Mouse (Mus musculus): Measurements from ENCODE around the gene Sppl3. TPM values are rescaled to one million over a fixed set of nuclear protein-coding genes. Genes with fewer than 3 reads are reported as not detected.
"Not testable (repeated sequence)": the region's sequence is repeated elsewhere in the genome, so short reads cannot be mapped to it uniquely, and the experiment has no call there.

Gene Sppl3
- polyA plus RNA-seq, 1 experiment from 2014 or later: 46.7 TPM

DNA sequence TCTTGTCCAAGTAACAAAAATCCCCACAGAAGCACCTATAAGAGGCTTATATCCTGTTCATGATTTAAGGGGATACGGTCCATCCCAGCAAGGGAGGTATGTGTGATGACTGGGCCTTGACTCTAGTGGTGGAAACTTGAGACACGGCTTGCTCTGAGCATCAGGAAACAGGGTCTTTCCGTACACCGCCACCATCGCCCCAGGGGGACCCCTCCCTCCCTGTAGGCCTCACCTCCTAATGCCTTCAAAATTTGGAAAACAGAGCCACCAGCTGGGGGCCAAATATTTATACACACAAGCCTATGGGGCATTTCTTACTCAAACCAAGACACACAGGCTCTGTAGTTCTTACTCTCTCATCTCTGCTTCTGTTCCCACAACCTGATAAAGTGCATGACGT is 80.8 kb downstream of the Sppl3 start:
- H3K9me3 ChIP-seq: no peaks in the 10 kb centered on the region
- H3K4me2 ChIP-seq (replicated peaks): no peak overlapping the region
- H3K27ac ChIP-seq: no peak overlapping the region
- WGBS: 92% methylated on average over 6 of the region's 6 CpGs
- no peak overlapping the region for H3K9ac ChIP-seq
- no peaks in the 10 kb centered on the region for H3K27me3 ChIP-seq (replicated peaks)
- H3K4me3 ChIP-seq: no peak overlapping the region
- H3K36me3 ChIP-seq: peaks cover 67% of the 10 kb centered on the region
- ATAC-seq (ENCODE audit: low FRiP score, low read depth): no peak
- H3K4me1 ChIP-seq: no peaks in the 10 kb centered on the region

DNA sequence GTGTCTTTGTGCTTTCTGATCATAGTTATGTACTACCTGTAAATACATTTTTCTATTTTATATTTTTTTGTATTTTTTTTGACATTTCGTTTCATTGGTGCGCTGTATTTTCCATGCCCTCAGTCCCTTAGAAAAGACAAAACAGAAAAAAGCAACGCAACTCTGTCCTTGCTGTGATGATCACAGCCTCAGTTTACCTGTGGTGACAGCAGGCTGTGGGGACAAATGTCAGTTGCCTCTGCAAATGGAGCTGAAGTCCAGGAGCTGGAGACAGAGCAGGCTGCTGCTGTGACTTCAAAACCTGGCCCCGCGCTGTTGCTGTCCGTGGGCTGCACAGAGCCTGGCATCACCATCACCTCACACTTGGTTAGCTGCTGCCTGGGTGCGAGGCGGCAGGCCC is 87.3 kb downstream of the Sppl3 start, which contains the start of gene Gm10401:
Gene Gm10401 (minus strand): TSS at position 101 of the 400 bp plus-strand sequence.
- Histone ChIP-seq H3K4me3 (no peak within 1 kb of the TSS), H3K36me3 (peaks cover 59% of the 10 kb centered on the region), H3K4me2 (replicated peaks) (no peak within 1 kb of the TSS), H3K9ac (no peak within 1 kb of the TSS), H3K9me3 (no peaks in the 10 kb centered on the region), H3K27ac (no peak within 1 kb of the TSS), H3K27me3 (replicated peaks) (no peaks in the 10 kb centered on the region), H3K4me1 (no peaks in the 10 kb centered on the region)
- WGBS: 96% methylated on average over 8 of the region's 8 CpGs
- no peak for ATAC-seq (ENCODE audit: low FRiP score, low read depth)

DNA sequence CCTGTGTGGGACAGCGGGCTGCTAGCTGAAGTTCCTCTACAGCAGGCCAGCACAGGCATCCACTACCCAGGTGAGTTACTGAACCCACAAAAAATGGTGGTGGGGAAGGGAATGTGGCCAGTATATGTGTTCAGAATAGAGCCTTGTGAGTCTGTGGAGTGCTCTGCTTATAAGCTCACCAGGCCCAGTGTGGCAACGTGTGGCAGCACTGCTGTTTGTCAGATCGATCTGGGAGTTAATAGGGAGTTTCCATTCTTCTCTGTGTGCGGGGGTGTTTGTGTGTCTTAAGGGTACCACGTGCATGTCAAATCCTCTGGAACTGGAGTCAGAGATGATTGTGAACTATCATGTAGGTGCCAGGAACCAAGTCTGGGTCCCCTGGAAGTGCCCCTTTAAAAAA is 88.6 kb downstream of the Sppl3 start:
- Histone ChIP-seq H3K4me2 (replicated peaks) (no peak overlapping the region), H3K27ac (no peak overlapping the region), H3K9ac (no peak overlapping the region), H3K4me1 (no peaks in the 10 kb centered on the region), H3K4me3 (no peak overlapping the region), H3K36me3 (peaks cover 64% of the 10 kb centered on the region), H3K27me3 (replicated peaks) (no peaks in the 10 kb centered on the region), H3K9me3 (no peaks in the 10 kb centered on the region)
- ATAC-seq (ENCODE audit: low FRiP score, low read depth): no peak
- 87% methylated on average over 5 of the region's 5 CpGs for WGBS

DNA sequence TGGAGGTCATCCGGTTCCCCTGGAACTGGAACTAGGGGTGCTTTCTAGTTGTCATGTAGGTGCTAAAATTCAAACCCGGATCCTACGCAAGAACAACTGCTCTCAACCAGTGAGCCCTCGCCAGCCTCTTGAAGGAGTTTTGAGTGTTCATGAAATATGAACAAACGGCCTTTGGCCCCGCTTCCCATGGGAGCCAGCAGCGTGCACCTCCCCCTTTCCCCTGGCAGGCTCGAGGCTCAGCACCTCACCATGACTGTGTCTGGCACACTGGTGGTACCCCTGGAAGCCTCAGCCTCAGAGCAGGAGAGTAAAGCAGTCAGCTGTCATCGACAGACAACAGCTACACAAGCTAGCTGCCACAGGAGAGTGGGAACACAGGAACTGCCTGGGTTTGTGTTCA is 89.1 kb downstream of the Sppl3 start:
- Histone ChIP-seq H3K4me3 (no peak overlapping the region), H3K9ac (no peak overlapping the region), H3K36me3 (peaks cover 61% of the 10 kb centered on the region), H3K4me2 (replicated peaks) (no peak overlapping the region), H3K27me3 (replicated peaks) (no peaks in the 10 kb centered on the region), H3K27ac (no peak overlapping the region), H3K4me1 (no peaks in the 10 kb centered on the region), H3K9me3 (no peaks in the 10 kb centered on the region)
- 87% methylated on average over 9 of the region's 9 CpGs for WGBS
- ATAC-seq (ENCODE audit: low FRiP score, low read depth): no peak

DNA sequence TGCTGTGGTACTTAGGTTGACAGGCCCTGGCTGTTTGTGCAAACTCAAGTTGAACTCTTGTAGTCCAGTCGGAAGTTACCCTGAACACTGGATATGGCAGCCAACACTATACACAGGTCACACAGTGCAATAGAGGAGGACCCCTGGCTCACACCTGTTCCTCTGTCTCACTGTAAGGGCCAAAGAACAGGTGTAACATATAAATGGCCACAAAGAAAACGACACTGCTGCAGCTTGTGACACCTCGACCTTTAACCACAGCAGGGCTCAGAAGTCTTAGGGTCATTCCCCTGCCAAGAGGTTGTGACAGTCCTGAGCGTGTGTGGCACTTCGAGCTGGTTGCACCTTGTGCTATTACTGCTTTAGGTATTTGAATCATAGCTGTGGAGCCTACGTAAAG is 89.5 kb downstream of the Sppl3 start:
- no peak overlapping the region for H3K27ac ChIP-seq
- H3K4me3 ChIP-seq: no peak overlapping the region
- peaks cover 56% of the 10 kb centered on the region for H3K36me3 ChIP-seq
- no peak overlapping the region for H3K9ac ChIP-seq
- ATAC-seq (ENCODE audit: low FRiP score, low read depth): no peak
- H3K4me1 ChIP-seq: no peaks in the 10 kb centered on the region
- WGBS: 86% methylated on average over 6 of the region's 6 CpGs
- H3K4me2 ChIP-seq (replicated peaks): no peak overlapping the region
- no peaks in the 10 kb centered on the region for H3K27me3 ChIP-seq (replicated peaks)
- no peaks in the 10 kb centered on the region for H3K9me3 ChIP-seq

DNA sequence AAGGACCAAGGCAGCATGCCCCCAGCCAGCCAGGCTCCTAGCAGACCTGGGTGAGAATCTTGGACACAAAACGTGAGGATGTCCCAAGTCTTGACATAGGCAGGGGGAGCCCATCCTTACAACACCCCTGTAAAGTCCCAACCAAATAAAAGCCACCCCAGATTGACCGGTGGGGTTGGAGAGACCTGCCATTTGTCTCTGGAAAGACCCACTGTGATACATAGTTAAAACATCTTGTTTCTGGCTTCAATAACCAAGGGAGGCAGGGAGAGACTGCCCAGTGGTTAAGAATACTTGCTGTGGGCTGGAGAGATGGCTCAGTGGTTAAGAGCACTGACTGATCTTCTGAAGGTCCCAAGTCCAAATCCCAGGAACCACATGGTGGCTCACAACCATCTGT is 91.3 kb downstream of the Sppl3 start:
- peaks cover 40% of the 10 kb centered on the region for H3K36me3 ChIP-seq
- H3K4me3 ChIP-seq: no peak overlapping the region
- no peaks in the 10 kb centered on the region for H3K4me1 ChIP-seq
- no peaks in the 10 kb centered on the region for H3K9me3 ChIP-seq
- 88% methylated on average over 2 of the region's 2 CpGs for WGBS
- H3K9ac ChIP-seq: no peak overlapping the region
- H3K27ac ChIP-seq: no peak overlapping the region
- H3K27me3 ChIP-seq (replicated peaks): no peaks in the 10 kb centered on the region
- ATAC-seq (ENCODE audit: low FRiP score, low read depth): no peak
- no peak overlapping the region for H3K4me2 ChIP-seq (replicated peaks)

DNA sequence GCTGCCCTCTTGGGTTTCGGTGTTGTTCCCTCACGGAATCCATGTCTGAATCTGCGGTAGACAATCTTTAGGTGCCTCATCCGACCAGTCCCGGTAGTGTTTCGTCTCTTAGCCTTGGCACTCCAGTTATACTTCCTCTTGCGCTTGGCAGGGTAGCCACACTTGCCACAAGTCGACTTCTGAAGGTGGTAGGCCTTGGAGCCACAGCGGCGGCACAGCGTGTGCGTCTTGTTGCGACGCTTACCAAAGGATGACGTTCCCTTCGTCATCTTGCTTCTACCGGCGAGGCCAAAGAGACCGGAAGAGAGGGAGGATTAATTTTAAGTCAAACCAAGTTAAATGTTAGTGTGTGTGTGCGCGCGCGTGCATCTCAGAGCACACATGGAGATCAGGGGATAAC is 92.3 kb downstream of the Sppl3 start:
- H3K4me3 ChIP-seq; H3K4me2 ChIP-seq (replicated peaks); H3K9me3 ChIP-seq; H3K9ac ChIP-seq; ATAC-seq (ENCODE audit: low FRiP score, low read depth); H3K27me3 ChIP-seq (replicated peaks); H3K27ac ChIP-seq; H3K4me1 ChIP-seq: not testable (repeated sequence)
- 96% methylated on average over 23 of the region's 23 CpGs for WGBS
- H3K36me3 ChIP-seq: peaks cover 36% of the 10 kb centered on the region

DNA sequence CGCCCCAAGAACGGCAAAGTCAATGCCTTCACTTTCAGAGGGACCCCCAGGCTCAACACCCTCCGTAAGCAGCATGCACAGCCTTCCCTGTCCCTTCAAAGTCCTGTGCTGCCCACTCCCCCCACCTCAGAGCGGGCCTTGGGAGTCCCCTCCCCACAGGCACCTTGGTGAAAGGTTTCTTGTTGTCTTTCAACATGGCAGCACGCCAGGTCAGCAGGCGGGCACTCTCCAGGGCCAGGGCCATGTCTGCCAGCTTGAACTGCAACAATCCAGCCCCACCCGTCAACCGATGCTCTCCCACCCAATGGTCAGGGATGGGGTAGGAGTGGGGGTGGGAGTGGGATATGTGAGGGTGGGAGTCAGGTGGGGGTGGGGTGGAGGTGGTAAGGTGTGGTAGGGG is 100.2 kb downstream of the Sppl3 start:
- 91% methylated on average over 8 of the region's 8 CpGs for WGBS

DNA sequence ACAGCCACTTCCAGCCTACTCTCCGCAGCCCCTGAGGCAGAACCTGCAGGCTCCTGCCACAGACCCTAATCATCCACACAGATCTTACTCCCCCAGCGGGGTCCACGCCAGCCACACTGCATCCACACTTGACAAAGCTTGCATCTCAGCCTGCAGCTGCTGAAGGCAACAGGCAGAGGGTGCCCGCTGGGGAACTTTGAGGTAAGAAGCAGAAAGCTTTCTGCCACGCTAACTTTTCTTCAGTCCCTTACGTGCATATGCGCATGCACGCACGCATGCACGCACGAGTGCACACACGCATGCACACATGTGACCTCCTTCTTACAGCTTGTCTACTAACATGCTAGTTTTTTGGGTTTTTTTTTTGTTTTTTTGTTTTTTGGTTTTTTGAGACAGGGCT is 102.3 kb downstream of the Sppl3 start:
- Histone ChIP-seq H3K4me3 (no peak overlapping the region), H3K9me3 (no peaks in the 10 kb centered on the region), H3K4me2 (replicated peaks) (no peak overlapping the region), H3K9ac (no peak overlapping the region), H3K27ac (no peak overlapping the region), H3K27me3 (replicated peaks) (no peaks in the 10 kb centered on the region), H3K36me3 (peaks cover 45% of the 10 kb centered on the region), H3K4me1 (peaks cover 10% of the 10 kb centered on the region; the same call in 1 of the 2 replicates)
- no peak for ATAC-seq (ENCODE audit: low FRiP score, low read depth)
- WGBS: 96% methylated on average over 12 of the region's 12 CpGs

More for the DNA sequence above, 100.2 kb downstream of the Sppl3 start:
- peaks cover 30% of the 10 kb centered on the region for H3K36me3 ChIP-seq
- H3K9me3 ChIP-seq: no peaks in the 10 kb centered on the region
- peaks cover 10% of the 10 kb centered on the region; the same call in 1 of the 2 replicates for H3K4me1 ChIP-seq
- no peak overlapping the region for H3K4me2 ChIP-seq (replicated peaks)
- 0 out of 2 replicates have a peak overlapping the region, but pooled peaks have one; percentile 3 for H3K9ac ChIP-seq
- ATAC-seq (ENCODE audit: low FRiP score, low read depth): no peak
- H3K27me3 ChIP-seq (replicated peaks): no peaks in the 10 kb centered on the region
- no peak overlapping the region for H3K4me3 ChIP-seq
- no peak overlapping the region for H3K27ac ChIP-seq

DNA sequence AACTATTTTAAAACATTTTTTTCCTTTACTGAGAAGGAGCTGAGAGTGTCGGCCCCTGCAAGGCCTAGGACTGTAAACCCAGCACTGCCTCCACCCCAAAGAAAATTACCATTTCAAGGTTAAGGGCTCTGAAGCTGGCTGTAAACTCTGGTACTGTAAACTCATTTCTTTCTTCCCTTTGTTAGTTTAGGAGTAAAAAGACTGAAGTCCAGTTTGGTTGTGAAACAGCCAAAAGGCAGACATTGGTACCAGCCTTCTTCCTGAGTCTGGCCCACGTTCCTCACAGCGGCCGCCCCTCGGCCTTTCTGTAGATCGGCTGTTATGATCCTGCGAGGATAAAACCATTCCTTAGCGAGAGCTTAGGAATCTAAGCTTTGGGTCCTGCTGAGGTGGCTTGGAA is 103.6 kb downstream of the Sppl3 start:
- Histone ChIP-seq H3K36me3 (peaks cover 45% of the 10 kb centered on the region), H3K4me1 (peaks cover 21% of the 10 kb centered on the region), H3K4me3 (no peak overlapping the region), H3K27me3 (replicated peaks) (no peaks in the 10 kb centered on the region), H3K27ac (no peak overlapping the region), H3K9me3 (no peaks in the 10 kb centered on the region), H3K4me2 (replicated peaks) (no peak overlapping the region), H3K9ac (no peak overlapping the region)
- WGBS: 92% methylated on average over 8 of the region's 8 CpGs
- ATAC-seq (ENCODE audit: low FRiP score, low read depth): no peak

DNA sequence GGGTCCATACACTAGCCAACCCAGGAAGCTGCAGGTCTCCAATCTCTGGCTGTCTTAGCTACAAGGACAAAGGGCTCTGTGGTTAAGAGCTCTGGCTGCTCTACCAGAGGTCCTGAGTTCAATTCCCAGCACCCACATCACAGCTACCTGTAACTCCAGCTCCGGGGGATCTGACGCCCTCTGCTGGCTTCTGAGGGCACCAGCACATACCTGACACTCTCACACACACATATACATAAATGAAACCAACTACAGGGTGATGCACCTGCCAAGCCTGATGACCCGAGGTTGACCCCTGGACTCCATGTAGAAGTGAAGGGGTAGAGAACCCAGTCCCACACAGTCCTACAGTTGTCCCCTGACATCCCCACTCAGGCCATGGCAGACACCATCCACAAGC is 105.5 kb downstream of the Sppl3 start:
- 90% methylated on average over 3 of the region's 3 CpGs for WGBS
- Histone ChIP-seq H3K36me3 (peaks cover 35% of the 10 kb centered on the region), H3K27me3 (replicated peaks) (no peaks in the 10 kb centered on the region), H3K9me3 (no peaks in the 10 kb centered on the region), H3K9ac (no peak overlapping the region), H3K27ac (no peak overlapping the region), H3K4me2 (replicated peaks) (no peak overlapping the region), H3K4me1 (peaks cover 11% of the 10 kb centered on the region), H3K4me3 (no peak overlapping the region)
- no peak for ATAC-seq (ENCODE audit: low FRiP score, low read depth)

DNA sequence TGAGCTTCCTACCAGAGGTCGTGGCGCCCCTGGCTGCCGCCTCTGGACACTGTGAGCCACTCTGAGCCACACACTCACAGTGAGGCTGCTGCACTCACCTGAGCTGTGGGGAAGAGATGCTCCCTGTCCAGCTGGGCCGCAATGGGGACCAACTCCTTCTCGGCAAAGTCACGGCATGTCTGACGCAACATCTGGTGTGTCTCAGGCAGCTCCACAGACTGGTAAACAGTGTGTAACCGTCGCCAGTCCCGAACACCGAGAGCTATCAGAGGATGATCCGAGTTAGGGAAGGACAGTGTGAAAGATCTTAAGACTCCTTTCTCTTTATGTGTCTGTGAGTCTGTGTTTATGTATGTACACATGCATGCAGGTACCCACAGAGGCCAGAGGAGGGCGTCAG is 106.5 kb downstream of the Sppl3 start:
- Histone ChIP-seq H3K27ac (no peak overlapping the region), H3K4me2 (replicated peaks) (no peak overlapping the region), H3K9me3 (no peaks in the 10 kb centered on the region), H3K36me3 (peaks cover 29% of the 10 kb centered on the region), H3K4me1 (peaks cover 11% of the 10 kb centered on the region), H3K4me3 (no peak overlapping the region), H3K27me3 (replicated peaks) (no peaks in the 10 kb centered on the region), H3K9ac (no peak overlapping the region)
- ATAC-seq (ENCODE audit: low FRiP score, low read depth): no peak
- 96% methylated on average over 13 of the region's 13 CpGs for WGBS

DNA sequence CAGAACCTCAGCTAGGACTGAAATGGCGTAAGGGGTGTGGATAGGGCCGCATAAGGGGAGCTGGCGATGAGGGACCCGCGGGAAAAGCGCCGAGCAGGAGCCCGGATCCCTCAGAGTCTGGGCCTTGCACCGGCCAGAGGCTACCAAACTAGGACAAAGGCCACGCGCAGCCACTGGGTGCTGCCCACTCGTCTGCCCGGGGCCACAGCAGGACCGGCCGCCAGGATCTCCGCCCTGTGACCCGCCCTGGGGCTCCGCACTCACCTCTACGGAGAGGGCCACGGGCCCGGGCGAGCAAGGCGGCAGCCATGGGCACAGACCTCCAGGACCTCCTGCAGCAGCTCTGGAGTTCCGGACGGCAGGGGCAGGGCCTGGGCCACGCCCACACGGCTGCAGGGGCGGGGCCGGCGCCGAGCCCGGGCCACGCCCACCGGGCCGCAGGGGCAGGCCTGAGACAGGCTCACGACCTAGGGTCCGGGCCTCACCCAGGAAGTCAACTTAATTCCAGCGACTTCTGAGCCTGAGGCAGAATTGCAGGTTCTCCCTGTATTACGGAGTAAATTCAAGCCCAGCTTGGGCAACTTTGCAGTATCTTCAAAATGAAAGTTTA is 108.1 kb downstream of the Sppl3 start, which contains the start of gene Acads:
Gene Acads (minus strand): TSS at position 386 of the 610 bp plus-strand sequence.
- peak within 1 kb of the TSS; percentile 78 for H3K4me3 ChIP-seq
- H3K4me1 ChIP-seq: peaks cover 11% of the 10 kb centered on the region
- H3K36me3 ChIP-seq: peaks cover 32% of the 10 kb centered on the region
- peak within 1 kb of the TSS; percentile 83 for H3K4me2 ChIP-seq (replicated peaks)
- H3K9ac ChIP-seq: peak within 1 kb of the TSS; percentile 83
- WGBS: 1% methylated on average over 39 of the region's 39 CpGs
- no peaks in the 10 kb centered on the region for H3K27me3 ChIP-seq (replicated peaks)
- H3K27ac ChIP-seq: 0 out of 2 replicates have a peak within 1 kb of the TSS, but pooled peaks have one; percentile 10
- peak; percentile 91 for ATAC-seq (ENCODE audit: low FRiP score, low read depth)
- H3K9me3 ChIP-seq: no peaks in the 10 kb centered on the region
